Mouse (Mus musculus): ENCODE results near the gene Tmem246. TPM values are rescaled to one million over a fixed set of nuclear protein-coding genes. Genes with fewer than 3 reads are reported as not detected.
A peak's percentile ranks its signal among the peaks of the same experiment; 100 is the strongest.

Gene Tmem246
- polyA plus RNA-seq, 1 experiment from 2014 or later = 9.9 TPM

GRCm38 (mm10) chr4:49572194-49572593, 25.5 kb downstream of the Tmem246 start:
- H3K9me3 ChIP-seq (replicated peaks) = no peaks in the 10 kb centered on the region
- no peak overlapping the region for H3K9ac ChIP-seq
- H3K27ac ChIP-seq = no peak overlapping the region
- H3K4me2 ChIP-seq = no peak overlapping the region
- no peak for ATAC-seq (ENCODE audit: low read depth)
- no peak overlapping the region for H3K4me3 ChIP-seq (replicated peaks)
- 0 out of 2 replicates have a peak, but pooled peaks cover 3% of the 10 kb centered on the region for H3K27me3 ChIP-seq
- 0 out of 2 replicates have a peak, but pooled peaks cover 2% of the 10 kb centered on the region for H3K4me1 ChIP-seq (replicated peaks)
- H3K36me3 ChIP-seq = no peaks in the 10 kb centered on the region
- 78% methylated on average over 4 of the region's 4 CpGs for WGBS (ENCODE audit: insufficient replicate concordance)
- DNase-seq = no peak

- Histone ChIP-seq H3K4me1 (replicated peaks) (0 out of 2 replicates have a peak, but pooled peaks cover 2% of the 10 kb centered on the region), H3K4me3 (replicated peaks) (no peak overlapping the region), H3K4me2 (no peak overlapping the region), H3K27ac (no peak overlapping the region), H3K9me3 (replicated peaks) (no peaks in the 10 kb centered on the region), H3K9ac (no peak overlapping the region), H3K27me3 (no peaks in the 10 kb centered on the region), H3K36me3 (no peaks in the 10 kb centered on the region)
- peak; percentile 54 for DNase-seq
- WGBS (ENCODE audit: insufficient replicate concordance) = 9% methylated on average over 3 of the region's 3 CpGs
- ATAC-seq (ENCODE audit: low read depth) = peak; percentile 70
These were observed 30.1 kb downstream of the Tmem246 start for GRCm38 (mm10) chr4:49567613-49568012.

- no peak for DNase-seq
- Histone ChIP-seq H3K36me3 (no peaks in the 10 kb centered on the region), H3K4me2 (no peak overlapping the region), H3K27me3 (no peaks in the 10 kb centered on the region), H3K9me3 (replicated peaks) (no peaks in the 10 kb centered on the region), H3K9ac (no peak overlapping the region), H3K4me1 (replicated peaks) (no peaks in the 10 kb centered on the region; the same call in 1 of the 2 replicates), H3K27ac (no peak overlapping the region), H3K4me3 (replicated peaks) (no peak overlapping the region)
- peak; percentile 51; the same call in 1 of the 2 replicates for ATAC-seq (ENCODE audit: low read depth)
- WGBS (ENCODE audit: insufficient replicate concordance) = 59% methylated on average over 20 of the region's 20 CpGs
These were observed 37.5 kb downstream of the Tmem246 start for GRCm38 (mm10) chr4:49559915-49560772.

GRCm38 (mm10) chr4:49558181-49558580, 39.5 kb downstream of the Tmem246 start:
- no peak for DNase-seq
- H3K9ac ChIP-seq = no peak overlapping the region
- H3K27me3 ChIP-seq = no peaks in the 10 kb centered on the region
- H3K9me3 ChIP-seq (replicated peaks) = no peaks in the 10 kb centered on the region
- no peaks in the 10 kb centered on the region; the same call in 1 of the 2 replicates for H3K4me1 ChIP-seq (replicated peaks)
- H3K36me3 ChIP-seq = no peaks in the 10 kb centered on the region
- ATAC-seq (ENCODE audit: low read depth) = peak; percentile 37; the same call in 1 of the 2 replicates
- no peak overlapping the region for H3K4me2 ChIP-seq
- no peak overlapping the region for H3K27ac ChIP-seq
- no peak overlapping the region for H3K4me3 ChIP-seq (replicated peaks)
- 22% methylated on average over 2 of the region's 2 CpGs for WGBS (ENCODE audit: insufficient replicate concordance)

GRCm38 (mm10) chr4:49557375-49557774, 40.3 kb downstream of the Tmem246 start:
- WGBS (ENCODE audit: insufficient replicate concordance) = 97% methylated on average over 6 of the region's 7 CpGs
- Histone ChIP-seq H3K27ac (no peak overlapping the region), H3K4me3 (replicated peaks) (no peak overlapping the region), H3K4me1 (replicated peaks) (no peaks in the 10 kb centered on the region; the same call in 1 of the 2 replicates), H3K36me3 (no peaks in the 10 kb centered on the region), H3K27me3 (no peaks in the 10 kb centered on the region), H3K9me3 (replicated peaks) (no peaks in the 10 kb centered on the region), H3K4me2 (no peak overlapping the region), H3K9ac (no peak overlapping the region)
- no peak for DNase-seq
- ATAC-seq (ENCODE audit: low read depth) = no peak

GRCm38 (mm10) chr4:49553380-49553779, 44.3 kb downstream of the Tmem246 start:
- Histone ChIP-seq H3K4me2 (no peak overlapping the region), H3K9me3 (replicated peaks) (no peaks in the 10 kb centered on the region), H3K27me3 (no peaks in the 10 kb centered on the region), H3K4me3 (replicated peaks) (no peak overlapping the region), H3K27ac (no peak overlapping the region; the same call in 1 of the 2 replicates), H3K9ac (no peak overlapping the region), H3K4me1 (replicated peaks) (no peaks in the 10 kb centered on the region), H3K36me3 (no peaks in the 10 kb centered on the region)
- WGBS (ENCODE audit: insufficient replicate concordance) = 57% methylated on average over 5 of the region's 5 CpGs
- ATAC-seq (ENCODE audit: low read depth) = peak; percentile 53; the same call in 1 of the 2 replicates
- DNase-seq = no peak

- no peaks in the 10 kb centered on the region for H3K36me3 ChIP-seq
- H3K27ac ChIP-seq = peak within 1 kb of the TSS; percentile 64
- H3K4me2 ChIP-seq = peak within 1 kb of the TSS; percentile 43
- peak within 1 kb of the TSS; percentile 33 for H3K4me3 ChIP-seq (replicated peaks)
- peak within 1 kb of the TSS; percentile 49; the same call in 1 of the 2 replicates for H3K9ac ChIP-seq
- DNase-seq (no peak), ATAC-seq (ENCODE audit: low read depth) (peak; percentile 48; the same call in 1 of the 2 replicates)
- H3K9me3 ChIP-seq (replicated peaks) = no peaks in the 10 kb centered on the region
- WGBS (ENCODE audit: insufficient replicate concordance) = 30% methylated on average over 3 of the region's 3 CpGs
- H3K27me3 ChIP-seq = no peaks in the 10 kb centered on the region
- H3K4me1 ChIP-seq (replicated peaks) = no peaks in the 10 kb centered on the region
These were observed 48.3 kb downstream of the Tmem246 start, which contains the start of gene Aldob for GRCm38 (mm10) chr4:49549383-49549782. Gene Aldob, minus strand, starts transcription at chr4:49549546.

- peak overlapping the region; percentile 43 for H3K4me2 ChIP-seq
- ATAC-seq (ENCODE audit: low read depth) = peak; percentile 47
- H3K27me3 ChIP-seq = no peaks in the 10 kb centered on the region
- H3K4me1 ChIP-seq (replicated peaks) = no peaks in the 10 kb centered on the region
- DNase-seq = no peak
- peak overlapping the region; percentile 33; the same call in 1 of the 2 replicates for H3K4me3 ChIP-seq (replicated peaks)
- WGBS (ENCODE audit: insufficient replicate concordance) = 56% methylated on average over 7 of the region's 7 CpGs
- peak overlapping the region; percentile 49; the same call in 1 of the 2 replicates for H3K9ac ChIP-seq
- peaks cover 5% of the 10 kb centered on the region; the same call in 1 of the 2 replicates for H3K36me3 ChIP-seq
- peak overlapping the region; percentile 64 for H3K27ac ChIP-seq
- no peaks in the 10 kb centered on the region for H3K9me3 ChIP-seq (replicated peaks)
These were observed 50.0 kb downstream of the Tmem246 start for GRCm38 (mm10) chr4:49547544-49548219.

- ATAC-seq (ENCODE audit: low read depth) (peak; percentile 70), DNase-seq (no peak)
- no peak overlapping the region for H3K4me3 ChIP-seq (replicated peaks)
- H3K27me3 ChIP-seq = no peaks in the 10 kb centered on the region
- H3K9me3 ChIP-seq (replicated peaks) = no peaks in the 10 kb centered on the region
- H3K9ac ChIP-seq = no peak overlapping the region
- peaks cover 5% of the 10 kb centered on the region; the same call in 1 of the 2 replicates for H3K36me3 ChIP-seq
- H3K4me2 ChIP-seq = peak overlapping the region; percentile 29
- no peaks in the 10 kb centered on the region for H3K4me1 ChIP-seq (replicated peaks)
- WGBS (ENCODE audit: insufficient replicate concordance) = 52% methylated on average over 6 of the region's 6 CpGs
- peak overlapping the region; percentile 1 for H3K27ac ChIP-seq
These were observed 50.7 kb downstream of the Tmem246 start for GRCm38 (mm10) chr4:49546873-49547543.

- no peak overlapping the region for H3K27ac ChIP-seq
- peaks cover 5% of the 10 kb centered on the region; the same call in 1 of the 2 replicates for H3K36me3 ChIP-seq
- no peaks in the 10 kb centered on the region for H3K9me3 ChIP-seq (replicated peaks)
- no peaks in the 10 kb centered on the region for H3K4me1 ChIP-seq (replicated peaks)
- no peak for DNase-seq
- 46% methylated on average over 2 of the region's 2 CpGs for WGBS (ENCODE audit: insufficient replicate concordance)
- no peaks in the 10 kb centered on the region for H3K27me3 ChIP-seq
- no peak for ATAC-seq (ENCODE audit: low read depth)
- 0 out of 2 replicates have a peak overlapping the region, but pooled peaks have one; percentile 29 for H3K4me2 ChIP-seq
- no peak overlapping the region for H3K4me3 ChIP-seq (replicated peaks)
- no peak overlapping the region for H3K9ac ChIP-seq
These were observed 51.6 kb downstream of the Tmem246 start for GRCm38 (mm10) chr4:49546026-49546425.

Data from liver, embryonic 13.5 days (tissue).